Mouse (Mus musculus) kidney, adult 2 months (tissue): Measurements from ENCODE around the gene Slc7a15. TPM values are rescaled to one million over a fixed set of nuclear protein-coding genes. Genes with fewer than 3 reads are reported as not detected.
A peak's percentile ranks its signal among the peaks of the same experiment; 100 is the strongest.

Source experiments
- DNase-seq: peaks from one replicate; pipeline ENCODE4 v3.0.0; 2021
- H3K27ac ChIP-seq: fragments of 200-500 bp; 2 replicates; pipeline ENCODE4 v1.5.1; 2012; ENCODE audit warnings: low read depth, low read length, control low read depth, inconsistent platforms; ENCODE audit not compliant: insufficient read depth
- H3K27me3 ChIP-seq: fragments of 200-500 bp; replicated peaks from 2 replicates; pipeline ENCODE4 v1.6.1; 2012; ENCODE audit warnings: mild to moderate bottlenecking, moderate library complexity, low read length, inconsistent platforms; ENCODE audit not compliant: control insufficient read depth, insufficient read depth
- H3K36me3 ChIP-seq: fragments of 200-500 bp; 2 replicates; pipeline ENCODE4 v1.6.1; 2012; ENCODE audit warnings: mild to moderate bottlenecking, moderate library complexity, low read length, inconsistent platforms; ENCODE audit not compliant: control insufficient read depth, insufficient read depth
- H3K4me1 ChIP-seq: fragments of 200-500 bp; 2 replicates; pipeline ENCODE4 v1.6.1; 2011; ENCODE audit warnings: low read length; ENCODE audit not compliant: control insufficient read depth, insufficient read depth
- H3K4me3 ChIP-seq: fragments of 200-500 bp; 2 replicates; pipeline ENCODE4 v1.5.1; 2011; ENCODE audit warnings: mild to moderate bottlenecking, low read depth, low read length, control low read depth; ENCODE audit not compliant: insufficient read depth
- CTCF ChIP-seq: fragments of 200-500 bp; conservative IDR thresholded peaks from 2 replicates; pipeline ENCODE4 v1.5.1; 2011; ENCODE audit warnings: low read depth, mild to moderate bottlenecking, control low read depth, low read length, moderate library complexity, mixed read lengths; ENCODE audit not compliant: insufficient read depth, insufficient read length
- POLR2A ChIP-seq: fragments of 200-500 bp; IDR thresholded peaks from one replicate; pipeline ENCODE4 v1.6.1; 2011; ENCODE audit warnings: low read depth, low read length, control low read depth
- WGBS: fragments of 180-500 bp; shearing (Covaris S2); methylation state at CpG from one replicate; pipeline ENCODE4 v1.1.7; 2018; 5-methylcytosine and 5-hydroxymethylcytosine counted together
- polyA plus RNA-seq: library from polyadenylated mRNA; depleted of rRNA; stranded (reverse); fragments of >200 nt; gene quantifications from 2 replicates; pipeline ENCODE4 v1.2.3, GENCODE M21; 2012

Slc7a15 gene
- polyA plus RNA-seq, 1 experiment: 0.61 TPM

DNA sequence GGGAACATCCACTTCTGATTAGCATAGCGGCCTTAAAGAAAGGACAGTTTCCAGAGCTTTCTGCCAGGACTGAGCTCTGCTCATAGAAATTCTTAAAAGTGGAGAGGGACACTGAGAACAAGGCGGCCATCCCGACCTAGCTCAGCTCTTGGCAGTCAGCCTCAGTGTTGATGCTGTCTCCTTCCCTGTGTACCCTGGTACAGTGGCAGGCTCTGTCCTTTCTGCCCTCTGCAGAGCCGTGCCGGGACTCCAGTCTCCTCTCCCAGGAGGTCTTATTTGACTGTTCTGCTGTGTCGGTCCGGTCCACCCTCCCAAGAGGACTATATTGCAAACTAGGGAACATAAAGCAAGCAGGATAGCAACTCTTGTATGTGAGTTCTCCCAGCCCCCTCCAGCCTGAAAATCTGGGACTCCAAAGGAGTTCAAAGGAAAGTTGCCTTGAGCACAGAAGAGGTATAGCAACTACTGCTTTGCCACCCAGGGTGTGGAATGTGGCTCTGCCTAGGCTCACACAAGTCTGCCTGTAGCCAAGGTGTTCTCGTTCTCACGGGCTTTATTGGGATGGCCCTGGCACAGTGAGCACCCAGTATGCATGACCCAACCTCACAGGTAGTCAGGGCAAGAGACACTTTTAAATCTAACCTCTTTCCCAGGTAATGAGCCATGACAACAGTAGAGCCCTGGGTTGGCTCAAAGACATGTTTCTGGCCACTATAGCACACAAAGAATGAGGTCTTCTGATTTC, 62.5 kb downstream of the Slc7a15 start:
- no peaks in the 10 kb centered on the region for H3K4me1 ChIP-seq
- no peak for TF ChIP-seq POLR2A
- no peak for TF ChIP-seq CTCF
- no peaks in the 10 kb centered on the region for H3K36me3 ChIP-seq
- WGBS: 53% methylated on average over 9 of the region's 9 CpGs
- H3K27ac ChIP-seq: no peak overlapping the region
- H3K27me3 ChIP-seq: no peaks in the 10 kb centered on the region
- peak; percentile 51 for DNase-seq
- no peak overlapping the region for H3K4me3 ChIP-seq

- Histone ChIP-seq H3K4me3 (no peak overlapping the region), H3K27ac (no peak overlapping the region), H3K4me1 (no peaks in the 10 kb centered on the region), H3K36me3 (no peaks in the 10 kb centered on the region), H3K27me3 (no peaks in the 10 kb centered on the region)
- no peak for DNase-seq
- 84% methylated on average over 7 of the region's 7 CpGs for WGBS
- no peak for TF ChIP-seq POLR2A
- no peak for TF ChIP-seq CTCF
These were observed 63.3 kb downstream of the Slc7a15 start for GRCm38 (mm10) chr12:8535596-8535995.

DNA sequence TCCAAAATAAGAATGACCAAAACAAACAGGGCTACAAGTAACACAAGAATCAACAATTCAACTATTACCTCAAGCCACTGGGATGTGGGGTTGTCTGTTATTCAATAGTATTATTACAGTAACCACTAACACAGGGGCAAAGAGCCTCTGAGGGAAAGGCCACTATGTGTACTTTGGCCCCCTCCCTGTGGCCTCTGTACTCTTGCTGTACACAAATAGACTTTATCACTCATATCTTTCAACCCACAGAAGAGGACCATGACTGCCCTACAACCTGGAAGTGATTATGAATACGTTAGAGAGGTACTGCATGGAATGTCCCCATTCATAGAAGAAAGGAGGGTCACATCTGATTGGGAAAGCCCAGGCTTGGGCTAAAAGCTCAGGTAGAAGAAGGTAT, 64.0 kb downstream of the Slc7a15 start:
- DNase-seq: no peak
- H3K4me3 ChIP-seq: no peak overlapping the region
- no peaks in the 10 kb centered on the region for H3K36me3 ChIP-seq
- H3K27ac ChIP-seq: no peak overlapping the region
- no peaks in the 10 kb centered on the region for H3K27me3 ChIP-seq
- TF ChIP-seq CTCF: no peak
- TF ChIP-seq POLR2A: no peak
- no peaks in the 10 kb centered on the region for H3K4me1 ChIP-seq
- WGBS: 70% methylated on average over 1 of the region's 1 CpGs

DNA sequence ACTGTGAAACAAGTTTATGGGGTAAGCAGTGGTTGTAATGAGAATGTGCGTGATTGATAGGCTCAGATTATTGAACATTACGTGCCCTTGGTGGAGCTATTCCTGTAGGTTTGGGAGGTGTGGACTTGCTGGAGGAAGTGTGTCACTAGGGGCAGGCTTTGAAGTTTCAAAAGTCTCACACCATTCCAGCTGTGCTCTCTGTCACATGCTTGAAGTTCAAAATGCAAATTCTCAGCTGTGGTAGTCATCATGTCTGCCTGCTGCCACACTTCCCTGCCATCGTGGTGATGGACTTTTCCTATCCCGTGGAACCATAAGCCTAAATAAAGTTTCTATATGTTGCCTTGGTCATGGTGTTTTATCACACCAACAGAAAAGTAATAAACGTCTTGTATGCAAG, 71.1 kb downstream of the Slc7a15 start:
- Histone ChIP-seq H3K4me1 (no peaks in the 10 kb centered on the region), H3K4me3 (no peak overlapping the region), H3K27me3 (no peaks in the 10 kb centered on the region), H3K36me3 (no peaks in the 10 kb centered on the region), H3K27ac (no peak overlapping the region)
- TF ChIP-seq CTCF (no peak), POLR2A (no peak)
- DNase-seq: no peak
- 77% methylated on average over 5 of the region's 5 CpGs for WGBS

DNA sequence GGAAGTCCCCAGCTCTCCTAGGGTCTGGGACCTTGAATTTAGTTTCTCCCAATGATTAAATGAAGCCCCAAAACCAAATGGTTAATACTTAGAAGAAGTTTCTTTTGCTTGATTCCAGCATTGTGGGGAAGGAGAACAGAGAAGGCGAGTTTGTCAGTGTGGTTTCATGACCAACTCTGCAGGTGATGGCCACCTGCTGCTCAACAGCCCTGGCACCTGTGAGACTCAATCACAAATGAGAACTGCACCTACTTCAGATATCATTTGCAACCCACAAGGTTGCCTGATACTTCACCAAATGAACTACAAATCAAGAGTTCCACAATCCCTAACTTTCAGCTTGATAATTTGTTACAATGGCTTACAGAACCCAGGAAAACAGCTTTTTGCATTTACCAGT, 71.7 kb downstream of the Slc7a15 start:
- no peak for DNase-seq
- no peak for TF ChIP-seq CTCF
- no peak for TF ChIP-seq POLR2A
- Histone ChIP-seq H3K4me3 (no peak overlapping the region), H3K27me3 (no peaks in the 10 kb centered on the region), H3K36me3 (no peaks in the 10 kb centered on the region), H3K27ac (no peak overlapping the region), H3K4me1 (no peaks in the 10 kb centered on the region)
- 96% methylated on average over 1 of the region's 1 CpGs for WGBS

DNA sequence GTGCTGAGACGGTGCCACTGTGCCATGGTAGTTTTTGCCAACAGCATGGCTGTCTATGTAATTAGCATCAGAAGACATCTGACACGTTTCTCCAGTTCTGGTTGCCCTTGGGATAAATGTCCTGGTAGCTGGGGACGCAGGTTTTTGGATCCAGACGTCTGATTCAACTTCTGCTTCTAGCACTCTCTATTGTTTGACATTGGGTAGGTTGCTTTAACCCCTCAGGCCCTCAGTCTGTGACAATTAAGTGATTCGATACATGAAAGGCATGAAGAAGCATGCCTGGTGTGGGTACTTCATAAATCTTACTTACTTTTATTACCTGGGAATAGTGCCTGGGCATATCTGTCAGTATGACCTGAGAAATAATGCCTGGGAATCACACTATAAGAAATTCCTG, 74.8 kb downstream of the Slc7a15 start:
- H3K27me3 ChIP-seq: no peaks in the 10 kb centered on the region
- no peaks in the 10 kb centered on the region for H3K4me1 ChIP-seq
- no peak for DNase-seq
- H3K27ac ChIP-seq: no peak overlapping the region
- H3K4me3 ChIP-seq: no peak overlapping the region
- 56% methylated on average over 5 of the region's 5 CpGs for WGBS
- TF ChIP-seq POLR2A: no peak
- no peak for TF ChIP-seq CTCF
- H3K36me3 ChIP-seq: no peaks in the 10 kb centered on the region

- WGBS: 69% methylated on average over 2 of the region's 2 CpGs
- Histone ChIP-seq H3K27ac (no peak overlapping the region), H3K36me3 (no peaks in the 10 kb centered on the region), H3K4me3 (no peak overlapping the region), H3K4me1 (no peaks in the 10 kb centered on the region), H3K27me3 (no peaks in the 10 kb centered on the region)
- TF ChIP-seq CTCF (no peak), POLR2A (no peak)
- no peak for DNase-seq
These were observed 76.2 kb downstream of the Slc7a15 start for GRCm38 (mm10) chr12:8522711-8523110.
